Mouse (Mus musculus): ENCODE results near the gene Usp8.

Gene Usp8

GRCm38 (mm10) chr2:126730502-126730901, 23.4 kb downstream of the Usp8 start:
- in situ Hi-C loops (cut with MboI; ENCODE audit: low pct_unique_long_range_greater_than_20kb in 1 of 2, low sequenced_read_pairs in 2 of 2, unreplicated experiment in 1 of 2) = no loop called here

- in situ Hi-C loops (cut with MboI; ENCODE audit: low pct_unique_long_range_greater_than_20kb in 1 of 2, low sequenced_read_pairs in 2 of 2, unreplicated experiment in 1 of 2) = no loop called here
Measured at GRCm38 (mm10) chr2:126735339-126736073, 28.4 kb downstream of the Usp8 start.

GRCm38 (mm10) chr2:126740314-126740713, 33.2 kb downstream of the Usp8 start:
- in situ Hi-C loops (cut with MboI; ENCODE audit: low pct_unique_long_range_greater_than_20kb in 1 of 2, low sequenced_read_pairs in 2 of 2, unreplicated experiment in 1 of 2) = no loop called here

GRCm38 (mm10) chr2:126743389-126743788, 36.3 kb downstream of the Usp8 start:
- in situ Hi-C loops (cut with MboI; ENCODE audit: low pct_unique_long_range_greater_than_20kb in 1 of 2, low sequenced_read_pairs in 2 of 2, unreplicated experiment in 1 of 2) = no loop called here

GRCm38 (mm10) chr2:126755664-126756063, 48.5 kb downstream of the Usp8 start:
- in situ Hi-C loops (cut with MboI; ENCODE audit: low pct_unique_long_range_greater_than_20kb in 1 of 2, low sequenced_read_pairs in 2 of 2, unreplicated experiment in 1 of 2) = no loop called here

- in situ Hi-C loops (cut with MboI; ENCODE audit: low pct_unique_long_range_greater_than_20kb in 1 of 2, low sequenced_read_pairs in 2 of 2, unreplicated experiment in 1 of 2) = no loop called here
Measured at GRCm38 (mm10) chr2:126759351-126759750, 52.2 kb downstream of the Usp8 start.

GRCm38 (mm10) chr2:126765867-126766582, 58.9 kb downstream of the Usp8 start:
- in situ Hi-C loops (cut with MboI; ENCODE audit: low pct_unique_long_range_greater_than_20kb in 1 of 2, low sequenced_read_pairs in 2 of 2, unreplicated experiment in 1 of 2) = loop anchor here in 1 of 2 experiments (5.0 kb wide), 1 partner anchor 231 kb away; no protein-coding TSS in a partner anchor

- in situ Hi-C loops (cut with MboI; ENCODE audit: low pct_unique_long_range_greater_than_20kb in 1 of 2, low sequenced_read_pairs in 2 of 2, unreplicated experiment in 1 of 2) = loop anchor here in 1 of 2 experiments (5.0 kb wide), 1 partner anchor 230 kb away; no protein-coding TSS in a partner anchor
Measured at GRCm38 (mm10) chr2:126767599-126767998, 60.5 kb downstream of the Usp8 start.

- in situ Hi-C loops (cut with MboI; ENCODE audit: low pct_unique_long_range_greater_than_20kb in 1 of 2, low sequenced_read_pairs in 2 of 2, unreplicated experiment in 1 of 2) = loop anchor here in 1 of 2 experiments (5.0 kb wide), 1 partner anchor 229 kb away; no protein-coding TSS in a partner anchor
Measured at GRCm38 (mm10) chr2:126768194-126768593, 61.1 kb downstream of the Usp8 start.

GRCm38 (mm10) chr2:126769431-126770181, 62.5 kb downstream of the Usp8 start:
- in situ Hi-C loops (cut with MboI; ENCODE audit: low pct_unique_long_range_greater_than_20kb in 1 of 2, low sequenced_read_pairs in 2 of 2, unreplicated experiment in 1 of 2) = loop anchor here in 1 of 2 experiments (5.0 kb wide), 1 partner anchor 228 kb away; no protein-coding TSS in a partner anchor

GRCm38 (mm10) chr2:126772217-126772616, 65.1 kb downstream of the Usp8 start:
- in situ Hi-C loops (cut with MboI; ENCODE audit: low pct_unique_long_range_greater_than_20kb in 1 of 2, low sequenced_read_pairs in 2 of 2, unreplicated experiment in 1 of 2) = no loop called here

- in situ Hi-C loops (cut with MboI; ENCODE audit: low pct_unique_long_range_greater_than_20kb in 1 of 2, low sequenced_read_pairs in 2 of 2, unreplicated experiment in 1 of 2) = no loop called here
Measured at GRCm38 (mm10) chr2:126775951-126776350, 68.8 kb downstream of the Usp8 start.

- in situ Hi-C loops (cut with MboI; ENCODE audit: low pct_unique_long_range_greater_than_20kb in 1 of 2, low sequenced_read_pairs in 2 of 2, unreplicated experiment in 1 of 2) = no loop called here
Measured at GRCm38 (mm10) chr2:126776416-126776815, 69.3 kb downstream of the Usp8 start.

GRCm38 (mm10) chr2:126778806-126779205, 71.7 kb downstream of the Usp8 start:
- in situ Hi-C loops (cut with MboI; ENCODE audit: low pct_unique_long_range_greater_than_20kb in 1 of 2, low sequenced_read_pairs in 2 of 2, unreplicated experiment in 1 of 2) = no loop called here

GRCm38 (mm10) chr2:126780286-126780685, 73.2 kb downstream of the Usp8 start:
- in situ Hi-C loops (cut with MboI; ENCODE audit: low pct_unique_long_range_greater_than_20kb in 1 of 2, low sequenced_read_pairs in 2 of 2, unreplicated experiment in 1 of 2) = loop anchor here (10.0 kb wide), 2 partner anchors 185 to 225 kb away; partner anchors contain the start of gene Ap4e1 (in 1 of the 2)

GRCm38 (mm10) chr2:126781478-126781877, 74.3 kb downstream of the Usp8 start:
- in situ Hi-C loops (cut with MboI; ENCODE audit: low pct_unique_long_range_greater_than_20kb in 1 of 2, low sequenced_read_pairs in 2 of 2, unreplicated experiment in 1 of 2) = loop anchor here (10.0 kb wide), 2 partner anchors 187 to 223 kb away; partner anchors contain the start of gene Ap4e1 (in 1 of the 2)

- in situ Hi-C loops (cut with MboI; ENCODE audit: low pct_unique_long_range_greater_than_20kb in 1 of 2, low sequenced_read_pairs in 2 of 2, unreplicated experiment in 1 of 2) = loop anchor here (10.0 kb wide), 2 partner anchors 188 to 222 kb away; partner anchors contain the start of gene Ap4e1 (in 1 of the 2)
Measured at GRCm38 (mm10) chr2:126782433-126782832, 75.3 kb downstream of the Usp8 start.

- in situ Hi-C loops (cut with MboI; ENCODE audit: low pct_unique_long_range_greater_than_20kb in 1 of 2, low sequenced_read_pairs in 2 of 2, unreplicated experiment in 1 of 2) = loop anchor here (10.0 kb wide), 2 partner anchors 189 to 221 kb away; partner anchors contain the start of gene Ap4e1 (in 1 of the 2)
Measured at GRCm38 (mm10) chr2:126783370-126783769, 76.2 kb downstream of the Usp8 start, which contains the start of gene Usp50. TSS of gene Usp50 (minus strand) at chr2:126783470.
